Mouse (Mus musculus): ENCODE measurements around the gene 1700069L16Rik. TPM values are rescaled to one million over a fixed set of nuclear protein-coding genes. Genes with fewer than 3 reads are reported as not detected.

The 1700069L16Rik gene
- polyA plus RNA-seq, 1 experiment from 2014 or later = not detected

GRCm38 (mm10) chr5:113726618-113727017, 2.0 kb upstream of the 1700069L16Rik start:
- Histone ChIP-seq H3K4me1 (replicated peaks; ENCODE audit: control insufficient read depth, insufficient read depth, low read length) (no peaks in the 10 kb centered on the region), H3K27me3 (ENCODE audit: control insufficient read depth, insufficient read depth, low read depth, low read length) (no peaks in the 10 kb centered on the region; the same call in 1 of the 2 replicates), H3K4me2 (ENCODE audit: low read depth, low read length) (no peak overlapping the region), H3K27ac (ENCODE audit: low read length) (no peak overlapping the region), H3K9me3 (ENCODE audit: control insufficient read depth, low read length) (no peaks in the 10 kb centered on the region), H3K9ac (ENCODE audit: low read length) (no peak overlapping the region), H3K36me3 (ENCODE audit: control insufficient read depth, insufficient read depth, low read length) (no peaks in the 10 kb centered on the region), H3K4me3 (ENCODE audit: low read length) (no peak overlapping the region)
- 76% methylated on average over 6 of the region's 6 CpGs for WGBS
- ATAC-seq (ENCODE audit: low read depth) = no peak

GRCm38 (mm10) chr5:113725417-113725816, 845 bp upstream of the 1700069L16Rik start:
- ATAC-seq (ENCODE audit: low read depth) = no peak
- H3K27me3 ChIP-seq (ENCODE audit: control insufficient read depth, insufficient read depth, low read depth, low read length) = no peaks in the 10 kb centered on the region; the same call in 1 of the 2 replicates
- WGBS = 64% methylated on average over 12 of the region's 12 CpGs

GRCm38 (mm10) chr5:113723567-113724237, 870 bp downstream of the 1700069L16Rik start:
- WGBS = 37% methylated on average over 8 of the region's 8 CpGs
- Histone ChIP-seq H3K27me3 (ENCODE audit: control insufficient read depth, insufficient read depth, low read depth, low read length) (no peaks in the 10 kb centered on the region; the same call in 1 of the 2 replicates), H3K4me3 (ENCODE audit: low read length) (no peak overlapping the region), H3K36me3 (ENCODE audit: control insufficient read depth, insufficient read depth, low read length) (no peaks in the 10 kb centered on the region), H3K27ac (ENCODE audit: low read length) (no peak overlapping the region), H3K4me2 (ENCODE audit: low read depth, low read length) (no peak overlapping the region), H3K4me1 (replicated peaks; ENCODE audit: control insufficient read depth, insufficient read depth, low read length) (no peaks in the 10 kb centered on the region), H3K9me3 (ENCODE audit: control insufficient read depth, low read length) (no peaks in the 10 kb centered on the region), H3K9ac (ENCODE audit: low read length) (no peak overlapping the region)
- ATAC-seq (ENCODE audit: low read depth) = peak; percentile 23; the same call in 1 of the 2 replicates

More at GRCm38 (mm10) chr5:113725417-113725816, 845 bp upstream of the 1700069L16Rik start:
- Histone ChIP-seq H3K9me3 (ENCODE audit: control insufficient read depth, low read length) (no peaks in the 10 kb centered on the region), H3K9ac (ENCODE audit: low read length) (no peak overlapping the region), H3K36me3 (ENCODE audit: control insufficient read depth, insufficient read depth, low read length) (no peaks in the 10 kb centered on the region), H3K4me1 (replicated peaks; ENCODE audit: control insufficient read depth, insufficient read depth, low read length) (no peaks in the 10 kb centered on the region), H3K27ac (ENCODE audit: low read length) (no peak overlapping the region), H3K4me3 (ENCODE audit: low read length) (no peak overlapping the region), H3K4me2 (ENCODE audit: low read depth, low read length) (no peak overlapping the region)

GRCm38 (mm10) chr5:113722224-113723013, 2.2 kb downstream of the 1700069L16Rik start:
- H3K27me3 ChIP-seq (ENCODE audit: control insufficient read depth, insufficient read depth, low read depth, low read length) = no peaks in the 10 kb centered on the region; the same call in 1 of the 2 replicates
- no peaks in the 10 kb centered on the region for H3K36me3 ChIP-seq (ENCODE audit: control insufficient read depth, insufficient read depth, low read length)
- no peaks in the 10 kb centered on the region for H3K4me1 ChIP-seq (replicated peaks; ENCODE audit: control insufficient read depth, insufficient read depth, low read length)
- H3K27ac ChIP-seq (ENCODE audit: low read length) = no peak overlapping the region
- H3K9ac ChIP-seq (ENCODE audit: low read length) = no peak overlapping the region
- no peaks in the 10 kb centered on the region for H3K9me3 ChIP-seq (ENCODE audit: control insufficient read depth, low read length)
- H3K4me3 ChIP-seq (ENCODE audit: low read length) = no peak overlapping the region
- no peak overlapping the region for H3K4me2 ChIP-seq (ENCODE audit: low read depth, low read length)
- ATAC-seq (ENCODE audit: low read depth) = no peak
- 84% methylated on average over 10 of the region's 10 CpGs for WGBS

GRCm38 (mm10) chr5:113719221-113719661, 5.3 kb downstream of the 1700069L16Rik start:
- no peaks in the 10 kb centered on the region for H3K4me1 ChIP-seq (replicated peaks; ENCODE audit: control insufficient read depth, insufficient read depth, low read length)
- H3K9me3 ChIP-seq (ENCODE audit: control insufficient read depth, low read length) = no peaks in the 10 kb centered on the region
- no peak overlapping the region for H3K4me3 ChIP-seq (ENCODE audit: low read length)
- 72% methylated on average over 8 of the region's 8 CpGs for WGBS
- H3K36me3 ChIP-seq (ENCODE audit: control insufficient read depth, insufficient read depth, low read length) = no peaks in the 10 kb centered on the region
- H3K9ac ChIP-seq (ENCODE audit: low read length) = no peak overlapping the region
- no peak for ATAC-seq (ENCODE audit: low read depth)
- H3K27ac ChIP-seq (ENCODE audit: low read length) = no peak overlapping the region
- no peaks in the 10 kb centered on the region; the same call in 1 of the 2 replicates for H3K27me3 ChIP-seq (ENCODE audit: control insufficient read depth, insufficient read depth, low read depth, low read length)
- H3K4me2 ChIP-seq (ENCODE audit: low read depth, low read length) = no peak overlapping the region

- WGBS = 7% methylated on average over 12 of the region's 12 CpGs
- Histone ChIP-seq H3K9me3 (ENCODE audit: control insufficient read depth, low read length) (no peaks in the 10 kb centered on the region), H3K36me3 (ENCODE audit: control insufficient read depth, insufficient read depth, low read length) (no peaks in the 10 kb centered on the region), H3K9ac (ENCODE audit: low read length) (no peak overlapping the region), H3K27me3 (ENCODE audit: control insufficient read depth, insufficient read depth, low read depth, low read length) (no peaks in the 10 kb centered on the region), H3K4me2 (ENCODE audit: low read depth, low read length) (no peak overlapping the region), H3K4me3 (ENCODE audit: low read length) (no peak overlapping the region), H3K4me1 (replicated peaks; ENCODE audit: control insufficient read depth, insufficient read depth, low read length) (no peaks in the 10 kb centered on the region), H3K27ac (ENCODE audit: low read length) (no peak overlapping the region)
- ATAC-seq (ENCODE audit: low read depth) = 0 out of 2 replicates have a peak, but pooled peaks have one; percentile 34
Observed at GRCm38 (mm10) chr5:113716581-113717388, 7.8 kb downstream of the 1700069L16Rik start.

GRCm38 (mm10) chr5:113712861-113713260, 11.7 kb downstream of the 1700069L16Rik start:
- H3K9me3 ChIP-seq (ENCODE audit: control insufficient read depth, low read length) = no peaks in the 10 kb centered on the region
- H3K4me2 ChIP-seq (ENCODE audit: low read depth, low read length) = no peak overlapping the region
- H3K9ac ChIP-seq (ENCODE audit: low read length) = no peak overlapping the region
- no peak overlapping the region for H3K4me3 ChIP-seq (ENCODE audit: low read length)
- no peaks in the 10 kb centered on the region for H3K27me3 ChIP-seq (ENCODE audit: control insufficient read depth, insufficient read depth, low read depth, low read length)
- H3K4me1 ChIP-seq (replicated peaks; ENCODE audit: control insufficient read depth, insufficient read depth, low read length) = no peaks in the 10 kb centered on the region
- WGBS = 64% methylated on average over 2 of the region's 2 CpGs
- no peak overlapping the region for H3K27ac ChIP-seq (ENCODE audit: low read length)
- no peak for ATAC-seq (ENCODE audit: low read depth)
- H3K36me3 ChIP-seq (ENCODE audit: control insufficient read depth, insufficient read depth, low read length) = no peaks in the 10 kb centered on the region

- no peak overlapping the region; the same call in 1 of the 2 replicates for H3K4me2 ChIP-seq (ENCODE audit: low read depth, low read length)
Observed at GRCm38 (mm10) chr5:113703803-113704585, 20.6 kb downstream of the 1700069L16Rik start.

More at GRCm38 (mm10) chr5:113703803-113704585, 20.6 kb downstream of the 1700069L16Rik start:
- no peaks in the 10 kb centered on the region for H3K9me3 ChIP-seq (ENCODE audit: control insufficient read depth, low read length)
- H3K4me1 ChIP-seq (replicated peaks; ENCODE audit: control insufficient read depth, insufficient read depth, low read length) = peaks cover 9% of the 10 kb centered on the region
- no peak overlapping the region for H3K9ac ChIP-seq (ENCODE audit: low read length)
- 45% methylated on average over 21 of the region's 21 CpGs for WGBS
- ATAC-seq (ENCODE audit: low read depth) = peak; percentile 81
- H3K4me3 ChIP-seq (ENCODE audit: low read length) = no peak overlapping the region
- no peak overlapping the region for H3K27ac ChIP-seq (ENCODE audit: low read length)
- H3K36me3 ChIP-seq (ENCODE audit: control insufficient read depth, insufficient read depth, low read length) = no peaks in the 10 kb centered on the region
- no peaks in the 10 kb centered on the region for H3K27me3 ChIP-seq (ENCODE audit: control insufficient read depth, insufficient read depth, low read depth, low read length)
